Mouse (Mus musculus) ES-Bruce4 (cell line): ENCODE data around the gene Gm498.

Experiments
- CTCF ChIP-seq: IDR thresholded peaks from one replicate; pipeline ENCODE4 v1.8.1; 2011; ENCODE audit warnings: low read depth, low read length
- POLR2A ChIP-seq: IDR thresholded peaks from one replicate; pipeline ENCODE4 v1.8.1; 2011; ENCODE audit warnings: low read length; ENCODE audit not compliant: insufficient read depth

- TF ChIP-seq POLR2A (peak; percentile 69), CTCF (peak; percentile 66)
Observed at GRCm38 (mm10) chr7:143829504-143830331, 36.9 kb upstream of the Gm498 start.
